Mouse (Mus musculus) adrenal gland, adult 18-20 months (tissue): ENCODE measurements at regions not wholly inside any gene's neighbourhood (a gene's known extent, or its start where the extent isn't known, plus 50 kb on each side); places are given as distances from the start of the nearest gene placed in this dataset.
A peak's percentile ranks its signal among the peaks of the same experiment; 100 is the strongest.

ENCODE experiments used
- DNase-seq, 2 experiments: peaks; one replicate each; pipeline ENCODE4 v3.0.0; 2021 to 2022; ENCODE audit warnings: low spot score in 2 of 2

DNA sequence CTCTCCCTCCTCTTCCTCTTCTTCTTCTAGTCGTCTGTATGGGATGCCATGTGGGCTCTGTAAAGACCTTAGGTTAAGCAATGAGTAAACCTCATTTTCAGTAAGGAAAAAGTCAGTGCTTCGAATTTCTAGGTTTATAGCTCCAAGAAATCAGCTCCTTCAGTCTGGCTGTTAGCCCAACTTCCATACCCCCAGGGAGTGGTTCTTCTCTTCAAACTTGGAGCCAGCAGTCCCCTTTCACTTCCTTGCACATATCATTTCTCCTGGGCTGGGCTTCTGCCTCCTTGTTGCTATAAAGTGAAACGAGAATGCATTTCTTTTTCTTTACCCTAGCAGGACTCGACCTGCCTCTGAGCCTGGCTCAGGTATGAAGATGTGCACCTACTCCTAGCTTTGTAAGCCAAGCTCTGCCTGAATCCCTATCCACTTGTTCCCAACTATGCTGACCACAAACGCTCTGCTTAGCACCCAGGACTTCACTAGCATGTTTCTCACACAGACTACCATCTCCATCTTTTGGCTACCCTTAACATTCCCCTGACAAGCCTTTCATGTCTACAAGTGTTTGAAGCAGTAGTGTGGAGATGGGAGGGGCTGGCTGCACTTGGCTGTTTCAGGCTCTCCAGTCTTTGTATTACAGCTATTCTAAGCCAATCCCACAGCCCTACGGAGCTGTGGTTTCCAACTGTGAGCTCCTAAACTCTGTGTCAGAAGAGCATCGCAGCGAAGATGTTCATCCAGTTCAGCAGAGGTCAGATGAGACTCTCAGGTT lies 243.8 kb upstream of the Tprg start:
- no peak for DNase-seq

DNA sequence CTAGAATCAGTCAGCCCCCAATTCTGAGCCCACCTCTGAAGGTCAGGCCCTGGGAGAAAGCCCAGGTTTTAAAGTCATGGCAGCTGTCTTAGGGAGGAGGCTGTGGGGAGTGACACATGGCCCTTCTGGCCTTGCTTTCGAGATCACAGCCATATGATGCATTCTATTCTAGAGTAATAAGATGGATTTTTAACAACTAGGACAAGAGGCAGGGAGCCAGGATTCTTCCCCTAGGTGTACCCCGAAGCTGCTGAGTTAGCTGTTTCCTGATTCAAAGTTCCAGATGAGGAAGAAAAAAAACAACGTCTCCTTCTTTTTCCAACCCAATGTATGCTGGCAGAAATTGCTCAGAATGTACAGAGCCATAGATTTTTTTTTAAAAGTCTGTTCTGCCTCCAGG lies 242.0 kb upstream of the Tprg start:
- DNase-seq = no peak

DNA sequence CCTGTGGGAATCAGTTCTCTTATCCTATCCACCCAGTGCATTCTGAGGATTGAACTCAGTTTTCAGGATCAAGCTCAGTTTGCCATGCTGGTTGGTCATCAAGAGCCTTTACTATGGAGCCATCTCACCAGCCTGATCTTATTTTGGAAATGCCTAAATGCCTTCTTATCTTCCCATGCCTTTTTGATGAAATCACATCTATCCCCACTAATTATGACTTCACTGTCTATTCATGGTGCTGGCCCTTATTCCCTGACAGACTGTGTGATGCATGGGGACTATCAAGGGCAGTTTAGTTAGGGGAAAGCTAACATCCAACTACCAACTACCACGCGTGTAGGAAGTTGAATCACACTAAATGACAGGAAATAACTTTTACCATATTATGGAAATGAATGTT lies 238.9 kb upstream of the Tprg start:
- DNase-seq = no peak

DNA sequence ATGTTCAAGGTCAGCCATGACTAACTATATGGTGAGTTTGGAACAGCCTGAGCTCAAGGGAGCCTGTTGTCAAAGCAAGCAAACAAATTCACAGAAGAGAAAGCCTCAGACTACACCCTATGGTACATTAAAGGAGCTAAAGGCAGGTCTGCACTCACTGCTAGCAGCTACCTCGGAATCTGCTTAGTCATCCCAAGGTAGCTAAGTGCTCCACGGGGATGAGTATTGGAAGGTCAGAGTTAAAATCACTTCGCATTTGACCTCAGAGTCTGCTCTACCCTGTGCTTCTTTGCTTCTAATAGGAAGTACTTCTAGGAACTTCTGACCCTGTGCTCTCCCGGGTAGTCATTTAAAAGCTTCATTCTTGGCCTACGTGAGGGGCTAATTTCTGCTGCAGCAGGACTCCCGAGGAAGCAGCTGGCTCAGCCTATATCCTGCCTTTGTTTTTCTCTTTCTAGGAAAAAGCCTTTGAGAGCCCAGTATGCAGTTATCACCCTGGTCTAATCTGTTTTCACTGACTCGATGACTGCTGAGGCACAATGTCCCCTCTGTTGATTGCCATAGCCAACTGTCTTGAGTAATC lies 236.6 kb upstream of the Tprg start:
- DNase-seq = no peak

DNA sequence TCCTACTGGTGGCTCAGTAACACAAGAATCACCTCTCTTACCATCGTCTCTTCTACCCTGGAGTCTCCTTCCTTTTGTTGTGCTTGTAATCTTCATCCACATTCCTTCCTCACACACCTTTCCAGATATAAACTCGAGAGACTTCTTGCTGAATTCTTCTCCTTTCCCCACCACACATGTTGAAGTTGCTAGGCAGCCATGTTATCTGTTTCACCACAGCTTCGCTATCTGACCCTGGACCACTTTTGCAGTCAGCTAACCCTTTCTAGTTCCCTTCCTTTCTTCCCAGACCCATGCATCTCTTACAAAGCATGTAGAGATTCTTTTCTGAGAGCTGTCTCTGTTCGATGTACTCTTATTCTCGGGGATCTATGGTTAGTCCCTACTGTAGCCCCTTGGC lies 235.6 kb upstream of the Tprg start:
- DNase-seq = no peak

DNA sequence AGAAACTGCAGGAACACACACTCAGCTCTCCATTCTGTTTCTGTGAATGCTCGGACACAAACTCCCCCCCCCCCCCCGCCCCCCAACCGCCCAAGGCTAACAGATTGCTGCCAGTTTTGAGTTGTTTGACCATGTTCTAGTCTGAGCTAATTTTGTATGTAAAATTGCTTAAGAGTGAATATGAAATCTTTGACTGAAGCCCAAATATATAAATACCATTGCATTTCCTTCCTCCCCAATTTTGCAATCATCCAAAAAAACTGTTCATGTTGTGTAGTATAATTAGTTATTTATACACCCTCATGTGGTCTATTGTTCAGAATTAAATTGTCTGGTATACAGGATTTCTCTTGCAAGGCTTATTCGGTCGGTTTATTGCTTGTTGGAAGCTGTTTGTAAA lies 234.2 kb upstream of the Tprg start:
- DNase-seq = no peak

DNA sequence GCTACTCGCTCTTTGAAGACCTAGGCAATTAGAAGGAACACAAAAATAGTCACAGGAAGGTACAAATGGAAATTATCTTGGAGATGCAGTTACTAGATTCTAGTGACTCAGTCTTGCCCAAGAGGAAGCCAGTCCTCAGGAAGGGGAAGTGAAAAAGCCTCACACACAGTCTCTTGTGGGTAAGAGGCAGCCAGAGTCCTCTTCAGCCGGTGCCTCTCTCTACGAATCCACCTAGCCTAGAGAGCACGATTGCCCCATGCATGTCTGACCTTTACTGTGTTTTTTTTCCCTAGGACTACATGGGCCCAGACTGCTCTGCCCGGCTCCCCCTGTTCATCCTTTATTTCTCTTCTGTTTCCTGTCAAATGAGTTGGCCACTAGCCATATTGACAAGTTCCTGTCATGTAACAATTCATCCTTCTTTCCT lies 233.7 kb upstream of the Tprg start:
- no peak for DNase-seq

DNA sequence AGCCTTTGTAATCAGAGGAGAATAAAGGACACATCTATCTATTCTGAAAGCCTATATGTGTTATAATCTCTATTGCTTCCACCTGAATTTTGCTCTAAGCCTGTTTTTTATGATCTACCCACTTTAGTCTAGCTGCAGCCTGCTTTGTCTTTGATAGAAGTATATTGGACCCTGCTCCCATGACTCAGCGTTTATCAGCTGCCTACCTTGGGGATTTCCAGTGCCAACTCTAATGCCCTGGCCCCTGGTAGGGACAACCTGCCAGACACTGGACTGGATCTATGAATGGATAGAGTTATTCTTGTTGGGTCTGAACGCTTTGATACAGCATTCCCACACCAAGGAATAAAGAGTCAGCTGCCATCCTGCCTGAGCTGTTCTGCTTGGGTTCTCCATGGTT lies 232.3 kb upstream of the Tprg start:
- no peak for DNase-seq

DNA sequence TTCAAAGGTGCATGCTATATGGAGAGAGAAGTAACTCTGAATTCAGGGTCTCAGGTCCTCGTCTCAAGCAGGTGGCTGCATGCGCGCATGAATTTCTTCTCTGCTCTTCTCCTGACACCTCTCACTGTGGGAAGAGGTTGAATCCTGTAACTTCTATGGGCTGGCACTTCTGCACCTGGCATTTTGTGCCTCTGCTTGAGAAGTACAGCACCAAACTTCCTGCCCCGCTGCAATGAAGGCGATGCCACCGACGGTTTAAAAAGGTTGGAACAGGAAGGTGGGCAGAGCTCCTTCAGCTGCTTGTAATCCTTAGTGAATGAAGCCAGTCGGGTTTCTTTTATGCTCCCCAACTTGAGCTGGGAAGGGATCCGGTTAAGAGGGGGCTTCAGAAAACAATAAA lies 231.2 kb upstream of the Tprg start:
- DNase-seq = no peak

DNA sequence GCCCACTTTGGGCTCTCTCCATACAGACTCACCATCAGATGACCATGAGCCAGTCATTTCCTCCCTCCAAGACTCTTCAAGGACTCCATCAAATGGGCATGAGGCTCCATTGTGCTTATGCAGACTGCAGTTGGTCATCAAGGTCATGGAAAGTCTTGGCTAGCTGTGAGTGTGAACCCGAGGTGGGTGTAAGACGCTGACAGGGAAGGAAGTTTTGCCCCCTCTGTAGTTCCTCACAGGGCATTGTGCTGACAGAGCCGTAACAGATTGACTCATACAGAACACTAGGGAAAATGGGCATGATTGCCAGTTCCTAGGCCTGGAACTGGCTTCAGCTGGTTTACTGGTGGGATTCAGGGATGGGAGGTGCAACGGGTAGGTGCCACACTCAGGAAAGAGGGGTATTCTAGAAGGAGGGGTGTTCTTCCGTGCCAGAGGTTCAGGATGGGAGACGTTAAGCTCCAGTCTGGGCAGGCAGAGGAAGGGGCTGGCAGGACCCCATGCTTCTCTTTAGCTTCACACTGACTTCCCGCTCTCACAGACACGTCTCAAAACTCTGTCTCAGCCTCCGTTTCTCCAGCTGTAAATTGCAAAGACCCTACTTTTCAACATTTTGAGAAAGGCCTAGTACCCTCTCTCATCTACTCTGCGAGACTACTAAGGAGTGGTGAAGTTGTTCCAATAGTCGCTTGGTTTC lies 228.4 kb upstream of the Tprg start:
- DNase-seq = no peak

DNA sequence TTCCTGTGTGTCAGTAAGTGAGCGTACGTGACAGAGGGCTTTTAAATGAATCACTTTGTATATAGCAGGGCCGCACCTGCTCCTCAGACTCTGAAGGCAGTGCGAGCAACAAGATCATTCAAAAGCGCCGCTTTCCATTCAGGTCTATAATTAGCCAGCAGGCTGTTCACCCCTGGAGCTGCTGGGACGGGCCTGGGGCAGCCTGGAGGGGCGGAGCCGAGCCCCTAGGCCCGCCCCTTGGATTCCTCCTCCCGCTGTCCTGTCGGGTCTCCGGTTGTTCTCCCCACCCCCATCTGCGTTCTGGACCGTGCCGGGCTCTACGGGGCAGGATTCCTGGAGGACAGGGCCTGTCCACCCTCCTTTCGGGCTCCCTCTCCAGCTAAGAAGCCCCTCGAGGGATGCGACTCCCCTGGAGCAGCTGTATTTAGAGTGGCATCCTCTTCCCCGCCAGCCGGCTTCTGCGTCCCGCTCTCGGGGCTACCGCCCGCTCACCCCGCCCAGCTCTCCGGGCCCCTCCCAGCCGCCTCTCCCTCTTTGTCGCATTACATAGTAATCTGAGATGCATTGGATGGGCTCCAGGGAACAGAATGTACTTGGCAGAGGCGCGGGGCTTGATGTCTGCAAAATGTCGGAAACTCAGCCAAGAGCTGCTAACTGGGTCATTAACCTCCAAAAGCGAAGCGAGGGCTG lies 227.7 kb upstream of the Tprg start:
- DNase-seq = peak; percentile 93 to 94

DNA sequence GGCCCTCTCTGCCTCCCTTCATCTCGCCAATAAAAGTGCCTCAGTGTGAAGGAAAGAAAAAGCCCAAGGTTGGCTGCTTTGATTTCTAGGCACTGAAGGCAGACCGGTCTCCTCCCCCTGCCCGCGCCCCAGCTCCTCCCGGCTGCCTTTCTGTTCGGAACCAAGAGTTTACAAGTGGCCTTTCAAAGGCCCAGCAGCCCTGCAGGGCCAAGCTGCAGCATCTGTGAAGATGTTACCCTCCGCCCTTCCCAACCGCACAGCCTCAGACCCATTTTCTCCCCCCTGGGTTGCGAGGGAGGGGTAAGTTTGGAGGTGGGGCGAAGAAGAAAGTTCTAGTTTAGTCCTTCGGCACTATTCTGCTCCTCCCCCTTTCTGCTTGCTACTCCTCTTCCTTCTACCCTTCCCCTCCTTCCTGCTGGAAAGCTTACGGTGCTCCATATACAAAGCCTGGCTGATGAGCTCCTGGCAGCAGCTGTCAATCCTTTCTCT lies 227.1 kb upstream of the Tprg start:
- DNase-seq = no peak

DNA sequence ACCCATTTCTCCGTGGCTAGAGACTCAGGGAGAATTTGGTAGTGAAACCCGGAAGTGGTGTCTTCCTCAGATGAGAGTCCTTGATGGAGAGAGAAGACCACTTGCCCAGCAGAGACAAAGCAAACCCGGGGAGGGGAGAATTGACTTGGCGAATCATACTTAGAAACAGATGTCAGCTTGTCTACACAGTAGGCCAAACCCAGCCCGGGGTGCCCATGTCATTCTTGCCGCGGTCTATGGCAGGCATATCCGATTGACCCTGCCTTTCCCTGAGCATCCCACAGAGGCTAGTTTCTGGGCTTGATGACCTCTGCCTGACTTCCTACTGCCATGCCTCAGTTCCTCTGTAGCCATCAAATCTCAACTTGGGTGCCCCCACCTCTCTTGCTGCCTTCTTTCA lies 226.4 kb upstream of the Tprg start:
- no peak for DNase-seq

DNA sequence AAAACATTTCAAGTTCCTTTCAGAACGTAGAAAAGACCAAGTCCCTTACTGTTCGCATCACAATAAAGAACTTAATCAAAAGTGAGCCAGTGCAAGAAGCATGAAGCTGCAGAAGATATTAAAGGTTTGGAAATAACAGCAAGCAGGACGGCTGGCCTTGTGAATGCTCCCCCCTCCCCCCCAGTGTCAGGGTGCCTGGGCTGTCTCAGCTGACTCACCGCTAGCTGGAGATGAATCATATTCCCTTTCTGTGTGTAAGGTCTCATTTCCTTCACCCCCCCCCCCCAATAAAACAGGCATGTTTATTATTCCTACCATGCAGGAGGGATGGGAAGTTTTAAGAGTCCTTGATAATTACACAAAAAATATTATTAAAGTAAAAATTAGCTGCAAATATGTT lies 225.0 kb upstream of the Tprg start:
- DNase-seq = no peak

DNA sequence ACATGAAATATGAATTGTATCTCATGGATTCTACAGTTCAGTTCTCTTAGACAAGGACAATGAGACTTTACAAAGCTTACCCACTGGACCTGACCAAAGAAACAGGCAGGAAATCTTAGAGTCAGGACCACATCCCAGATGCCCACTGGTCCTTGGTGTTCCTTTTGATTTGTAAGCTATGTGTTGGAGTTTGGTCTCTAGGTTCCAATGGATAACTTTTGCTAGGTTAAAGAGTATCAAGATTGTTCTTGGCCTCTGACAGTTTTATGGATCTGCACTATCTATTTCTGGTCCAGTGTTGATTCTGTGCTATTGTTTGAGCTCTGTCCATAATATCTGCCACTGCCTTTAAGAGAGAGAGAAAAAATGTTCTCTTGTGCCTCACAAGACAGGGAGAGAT lies 222.6 kb upstream of the Tprg start:
- DNase-seq = no peak

DNA sequence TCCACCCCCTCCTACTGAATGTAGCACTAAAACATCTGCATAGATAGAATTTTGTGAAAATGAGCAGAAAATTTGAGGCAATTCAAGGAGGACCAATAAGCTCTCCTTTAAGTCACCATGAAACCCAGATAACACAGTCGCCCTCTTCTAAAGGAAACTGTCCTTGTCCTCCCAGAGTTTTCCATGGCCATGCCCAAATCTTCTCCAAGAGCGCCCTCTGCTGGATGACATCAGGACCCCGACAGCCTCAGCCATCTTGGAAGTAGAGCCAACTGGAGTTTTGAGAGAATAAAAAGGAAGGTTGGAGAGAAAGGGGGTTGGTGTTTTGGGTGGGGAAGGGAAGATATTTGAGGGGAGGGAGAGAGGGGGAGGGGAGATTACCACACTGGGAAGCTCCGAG lies 222.1 kb upstream of the Tprg start:
- peak; percentile 93 to 94 for DNase-seq

DNA sequence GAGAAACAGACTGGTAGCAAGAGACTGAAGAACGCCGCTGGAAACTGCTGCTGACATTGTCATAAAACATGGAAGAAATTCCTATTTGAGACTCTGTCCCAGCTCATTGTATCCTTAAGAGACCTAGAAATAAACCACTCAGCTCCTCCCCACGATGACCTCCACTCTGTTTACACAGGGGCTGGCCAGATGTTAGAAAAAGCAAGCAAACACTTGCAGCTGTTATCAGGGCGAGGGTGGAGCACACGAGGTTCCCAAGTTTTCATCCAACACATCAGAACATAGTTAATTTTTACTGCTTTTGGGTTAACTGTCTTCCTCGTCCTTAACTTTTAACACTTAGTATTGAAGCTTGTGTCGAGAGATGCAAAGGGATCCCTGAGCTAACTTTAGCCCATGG lies 219.8 kb upstream of the Tprg start:
- DNase-seq = no peak

DNA sequence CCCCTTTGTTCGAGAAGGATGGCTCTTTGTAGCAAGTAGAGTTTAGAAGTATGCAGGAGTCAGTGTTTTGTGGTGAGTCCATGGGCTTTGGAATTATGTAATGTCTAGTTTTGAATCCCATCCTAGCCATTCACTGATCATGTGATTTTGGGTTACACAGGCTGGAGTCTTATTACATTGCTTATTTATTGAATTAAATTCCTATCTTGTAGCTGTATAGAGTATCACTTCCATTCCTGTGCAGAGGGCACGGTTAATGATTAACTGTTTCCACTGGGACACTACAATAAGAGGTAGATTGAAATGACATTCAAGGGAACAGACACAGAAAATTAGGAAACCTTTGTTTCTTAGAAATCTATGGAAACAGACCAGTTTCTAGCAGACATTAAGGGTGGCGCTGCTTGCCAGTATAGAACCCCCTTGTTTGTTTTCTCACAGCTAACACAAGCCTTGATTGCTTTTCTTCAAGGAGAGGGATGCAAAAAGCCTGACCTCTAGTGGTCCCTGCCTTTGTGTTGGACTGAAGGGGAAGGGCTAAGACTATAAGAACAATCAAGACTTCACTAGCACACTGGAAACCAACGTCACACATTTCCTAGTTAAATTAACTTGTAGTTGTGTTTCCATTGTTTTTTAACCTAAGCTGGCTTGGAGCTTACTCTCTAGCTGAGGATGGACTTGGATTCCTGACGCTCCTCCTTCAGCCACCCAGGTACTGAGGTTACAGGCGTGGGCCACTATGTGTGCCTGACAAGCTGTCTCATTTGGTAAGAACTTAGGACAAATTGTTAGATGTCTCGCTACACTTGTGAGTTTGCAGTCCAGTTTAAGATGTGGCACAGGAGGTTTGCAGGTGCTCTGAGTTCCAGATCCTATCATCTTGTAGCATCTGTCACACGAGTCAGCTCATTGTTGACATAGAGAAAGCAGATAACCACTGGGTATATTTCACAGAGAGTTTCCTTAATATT lies 219.1 kb upstream of the Tprg start:
- DNase-seq = no peak

DNA sequence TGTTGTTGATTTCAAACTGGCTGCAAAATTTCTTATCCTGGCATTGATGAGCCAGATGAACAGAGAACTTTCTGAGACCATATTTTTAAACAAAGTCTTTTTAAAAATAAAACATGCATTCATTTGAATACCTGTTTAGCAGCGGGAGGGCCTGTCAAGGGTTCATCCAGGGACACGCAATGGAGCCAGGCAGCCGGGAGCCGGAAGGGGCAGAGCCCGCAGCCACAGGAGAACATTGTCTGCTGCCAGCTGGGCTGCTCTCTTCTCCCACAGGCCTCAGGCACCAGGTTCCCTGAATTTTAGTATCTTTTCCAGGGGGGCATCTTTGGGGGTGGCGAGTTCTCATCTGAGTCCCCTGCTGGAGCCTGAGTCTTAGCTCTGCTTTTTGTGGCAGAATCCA lies 205.8 kb upstream of the Tprg start:
- DNase-seq = no peak

DNA sequence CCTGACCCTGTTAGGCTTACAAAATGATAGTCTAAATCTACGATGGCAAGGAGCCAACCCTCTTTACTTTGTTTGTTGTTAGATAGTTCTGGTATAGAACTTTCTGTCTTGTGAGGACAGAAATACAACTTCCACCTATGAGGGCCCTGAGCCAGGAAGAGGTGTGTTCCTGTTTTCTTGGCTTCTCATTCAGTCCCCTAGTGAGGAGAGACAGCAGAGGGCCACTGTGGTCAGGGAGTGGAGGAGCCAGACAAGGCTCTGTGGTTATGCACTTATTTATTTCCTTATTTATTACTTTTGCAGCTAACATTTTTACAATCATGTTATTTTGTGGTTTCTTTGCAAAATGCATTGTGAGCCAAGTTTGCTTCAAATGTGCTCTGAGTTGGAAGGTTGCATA lies 202.9 kb upstream of the Tprg start:
- no peak for DNase-seq
